Mouse (Mus musculus) Patski (cell line): ENCODE data around the gene S100a3. TPM values are rescaled to one million over a fixed set of nuclear protein-coding genes. Genes with fewer than 3 reads are reported as not detected.

Experiments
- ATAC-seq: fragments of 100-300 bp; one replicate; pipeline ENCODE4 v1.8.0; 2021
- CTCF ChIA-PET: fragments of 350-600 bp; sonication (Branson Sonifier 250); formaldehyde crosslinking; loops from one replicate; lab custom pipeline; 2022; ENCODE audit warnings: inconsistent platforms; lab: Charles Lee
- POLR2A ChIA-PET: fragments of 350-600 bp; sonication (Branson Sonifier 250); formaldehyde crosslinking; loops from one replicate; lab custom pipeline; 2022; ENCODE audit warnings: antibody characterized with exemption, inconsistent platforms; lab: Charles Lee
- DNase-seq: peaks from one replicate; pipeline ENCODE4 v3.0.0-alpha.2; 2011; ENCODE audit warnings: low read depth, low spot score
- H3K27me3 ChIP-seq: fragments of 371-371 bp; one replicate; pipeline ENCODE4 v1.5.1; 2021
- CTCF ChIP-seq: fragments of 100-300 bp; IDR thresholded peaks from one replicate; pipeline ENCODE4 v1.5.1; 2021
- in situ Hi-C: fragments of 300-500 bp; cut with MboI; formaldehyde crosslinking; loops from 3 replicates; pipeline ENCODE4 v1.11.1; 2018; ENCODE audit warnings: low pct_unique_long_range_greater_than_20kb, mixed read lengths
- polyA plus RNA-seq: library from polyadenylated mRNA; unstranded; gene quantifications from one replicate; pipeline ENCODE4 v1.2.3, GENCODE M21; 2021

The S100a3 gene
- polyA plus RNA-seq, 1 experiment from 2014 or later: 7.0 TPM

DNA sequence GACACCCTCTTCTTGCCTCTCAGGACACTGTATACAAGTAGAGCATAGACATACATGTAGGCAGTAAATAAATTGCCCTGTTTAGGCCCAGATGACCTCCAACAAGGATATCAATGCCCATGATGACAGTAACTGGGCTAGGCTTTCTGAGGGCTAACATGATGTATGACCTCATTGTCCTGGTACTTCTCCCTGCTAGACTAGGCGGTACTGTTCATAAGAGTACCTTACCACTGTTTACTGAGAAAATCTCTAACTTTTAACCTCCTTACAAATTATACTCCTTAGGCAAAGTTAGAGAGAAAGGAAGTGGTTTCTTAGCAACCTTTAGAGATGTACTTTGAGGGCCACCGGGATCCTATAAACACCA, 10.0 kb upstream of the S100a3 start:
- DNase-seq: no peak
- POLR2A ChIA-PET: no interaction called here
- no peak for ATAC-seq
- in situ Hi-C loops: no loop called here
- CTCF ChIA-PET: interaction anchor here (0.9 to 1.6 kb wide), 4 partner anchors 25 to 65 kb away, joined by 3 to 4 read pairs (median 4); no protein-coding TSS in a partner anchor
- TF ChIP-seq CTCF: no peak
- H3K27me3 ChIP-seq: no peaks in the 10 kb centered on the region

DNA sequence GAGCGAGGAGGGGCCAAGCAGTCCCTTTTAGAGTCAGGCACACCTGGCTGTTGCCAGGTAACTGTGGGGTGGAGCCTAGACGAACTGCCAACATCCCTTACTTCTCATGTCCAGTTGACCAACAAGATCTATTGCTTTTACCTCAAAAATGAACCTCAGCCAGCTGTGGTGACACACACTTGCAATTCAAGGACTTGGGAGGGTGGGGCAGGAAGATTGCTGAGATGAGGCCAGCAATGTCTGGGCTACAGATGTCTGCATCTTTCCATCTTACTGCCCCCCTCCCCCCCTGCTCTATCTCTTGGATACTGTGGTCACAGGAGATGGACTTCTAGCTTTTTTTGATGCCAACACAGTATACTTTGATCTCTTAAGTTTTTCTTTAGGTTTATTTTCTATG, 8.1 kb upstream of the S100a3 start:
- no peak for TF ChIP-seq CTCF
- in situ Hi-C loops: no loop called here
- no peak for DNase-seq
- POLR2A ChIA-PET: no interaction called here
- no peak for ATAC-seq
- no peaks in the 10 kb centered on the region for H3K27me3 ChIP-seq
- CTCF ChIA-PET: interaction anchor here (0.8 to 5.1 kb wide), 3 partner anchors 8 to 23 kb away, joined by 3 to 20 read pairs (median 3); no protein-coding TSS in a partner anchor

DNA sequence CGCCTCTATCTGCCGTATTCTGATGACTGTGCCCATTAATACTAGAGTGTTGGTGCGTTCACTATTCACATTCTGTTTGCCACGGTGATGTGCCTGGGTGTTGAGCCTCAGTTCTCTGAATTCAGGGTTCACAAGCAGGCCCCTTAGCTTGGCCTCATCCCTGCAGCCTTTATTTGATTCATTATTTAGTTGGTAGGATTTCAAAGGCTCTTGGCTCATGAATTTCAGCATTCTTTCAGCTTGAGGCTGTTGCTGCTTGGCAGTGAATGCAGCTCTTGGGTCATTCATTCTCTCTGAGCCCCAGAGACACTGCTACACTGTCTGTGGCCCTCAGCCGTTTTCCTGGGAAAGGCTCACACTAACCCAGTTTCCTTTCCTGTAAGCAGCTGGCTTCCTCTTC, 4.4 kb upstream of the S100a3 start:
- no peaks in the 10 kb centered on the region for H3K27me3 ChIP-seq
- POLR2A ChIA-PET: interaction anchor here (0.7 kb wide), 1 partner anchor 10 kb away, joined by 3 read pairs; no protein-coding TSS in a partner anchor
- in situ Hi-C loops: no loop called here
- CTCF ChIA-PET: interaction anchor here (1.0 to 5.1 kb wide), 6 partner anchors 10 to 25 kb away, joined by 3 to 20 read pairs (median 4); partner anchors contain the start of gene S100a16
- TF ChIP-seq CTCF: no peak
- DNase-seq (no peak), ATAC-seq (no peak)

DNA sequence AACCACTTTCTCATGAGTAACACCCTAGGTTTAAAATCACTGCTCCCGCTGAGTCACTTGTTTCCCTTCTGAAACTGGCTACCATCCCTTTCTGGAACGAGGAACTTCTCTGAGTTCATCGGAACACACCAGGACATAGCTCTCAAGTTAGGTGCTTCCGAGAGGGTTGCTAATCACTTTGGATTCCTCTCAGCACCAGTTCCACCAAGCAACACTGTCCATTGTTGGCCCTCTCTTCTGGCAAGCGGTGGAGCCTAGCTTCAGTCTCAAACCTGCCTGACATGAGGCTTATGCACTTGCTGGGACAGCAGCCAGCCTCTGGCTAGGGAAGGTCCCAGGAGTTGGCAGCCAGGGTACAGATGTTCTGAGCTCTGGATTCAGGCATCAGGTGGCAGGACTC, 14.3 kb downstream of the S100a3 start:
- in situ Hi-C loops: no loop called here
- ChIA-PET POLR2A (no interaction called here), CTCF (interaction anchor here (1.0 to 34.1 kb wide), 10 partner anchors 8 to 135 kb away, joined by 3 to 615 read pairs (median 6); partner anchors contain the start of genes Gm42674, S100a16, S100a3 and S100a4)
- DNase-seq (peak; percentile 87), ATAC-seq (peak; percentile 60)
- no peak for TF ChIP-seq CTCF
- H3K27me3 ChIP-seq: no peaks in the 10 kb centered on the region

DNA sequence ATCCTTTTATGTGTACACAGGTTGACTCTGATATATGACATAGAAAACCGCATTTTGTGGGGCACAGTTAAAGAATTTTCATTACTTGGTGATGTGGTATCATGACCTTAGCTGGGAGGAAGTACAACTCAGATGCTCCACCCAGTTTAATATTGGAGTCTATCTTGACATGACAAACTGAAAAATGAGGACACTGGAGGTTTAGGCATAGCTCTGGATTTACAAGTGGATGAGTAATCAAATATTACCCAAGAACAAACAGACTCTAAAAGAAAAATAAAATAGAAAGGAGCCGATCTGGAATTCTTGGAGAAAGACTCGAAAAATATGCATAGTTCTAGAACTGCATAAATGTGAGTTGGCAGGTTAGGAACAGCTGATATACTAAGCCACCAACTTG, 14.9 kb downstream of the S100a3 start:
- DNase-seq (no peak), ATAC-seq (no peak)
- ChIA-PET CTCF (interaction anchor here (1.0 to 34.1 kb wide), 11 partner anchors 8 to 135 kb away, joined by 3 to 615 read pairs (median 6); partner anchors contain the start of genes Gm42674, S100a14, S100a16 and S100a3), POLR2A (no interaction called here)
- in situ Hi-C loops: no loop called here
- no peaks in the 10 kb centered on the region for H3K27me3 ChIP-seq
- no peak for TF ChIP-seq CTCF

DNA sequence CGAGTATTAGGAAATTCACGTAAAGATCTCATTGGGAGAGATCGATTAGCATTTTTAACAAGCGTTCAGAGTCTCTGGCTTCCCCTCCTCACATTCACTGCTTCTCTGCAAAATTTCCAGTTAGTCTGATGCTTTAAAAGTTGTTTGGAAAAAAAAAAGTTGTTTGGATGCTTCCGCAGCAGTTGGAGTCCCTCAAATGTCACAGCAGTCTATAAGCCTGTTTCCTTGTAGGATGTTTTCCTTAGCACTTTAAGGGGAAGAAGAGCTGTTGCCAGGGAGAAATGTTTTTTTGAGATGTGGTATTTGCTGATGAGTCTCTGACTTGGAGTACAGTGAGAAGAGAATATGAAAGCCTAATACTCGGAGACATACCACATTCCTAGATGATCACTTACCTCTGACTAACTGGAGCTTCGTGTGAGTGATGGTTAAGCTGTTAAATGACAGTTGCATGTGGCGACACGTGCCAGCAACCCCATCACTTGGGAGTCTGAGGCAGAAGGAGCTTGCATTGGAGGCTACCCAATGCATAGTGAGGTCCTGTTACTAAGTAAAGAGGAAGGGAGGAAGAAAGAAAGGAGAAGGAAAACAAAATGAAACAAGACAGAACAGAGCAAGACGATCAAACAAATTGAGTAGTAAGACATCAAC, 16.1 kb downstream of the S100a3 start:
- no peak for TF ChIP-seq CTCF
- POLR2A ChIA-PET: no interaction called here
- CTCF ChIA-PET: interaction anchor here (1.5 to 34.1 kb wide), 4 partner anchors 10 to 31 kb away, joined by 3 to 615 read pairs (median 14); partner anchors contain the start of genes Gm42674, S100a3, S100a4 and S100a5
- H3K27me3 ChIP-seq: no peaks in the 10 kb centered on the region
- in situ Hi-C loops: no loop called here
- DNase-seq (no peak), ATAC-seq (no peak)

DNA sequence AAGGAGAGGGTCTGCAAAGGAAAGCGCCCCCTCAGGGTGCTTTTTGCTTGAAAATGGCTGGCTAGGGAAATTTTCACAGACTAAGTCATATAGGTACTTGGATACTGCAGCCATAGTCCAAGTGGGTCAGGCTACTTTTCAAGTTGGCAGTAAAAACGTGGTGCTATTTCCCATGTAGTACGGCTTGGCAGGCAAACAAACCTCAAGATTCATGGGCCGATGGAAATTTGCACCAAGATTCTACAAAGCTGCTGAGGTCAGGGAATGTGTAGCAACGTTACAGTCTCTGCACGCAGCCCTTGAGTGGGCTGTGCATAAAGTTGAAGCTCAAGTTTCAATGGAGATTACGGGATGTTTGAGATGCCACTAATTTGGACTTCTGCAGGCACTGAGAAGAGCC, 19.1 kb downstream of the S100a3 start:
- ATAC-seq (no peak), DNase-seq (no peak)
- CTCF ChIA-PET: interaction anchor here (1.0 to 34.1 kb wide), 7 partner anchors 18 to 74 kb away, joined by 3 to 615 read pairs (median 4); partner anchors contain the start of genes Gm42674, S100a14, S100a4 and S100a5
- POLR2A ChIA-PET: no interaction called here
- in situ Hi-C loops: no loop called here
- no peak for TF ChIP-seq CTCF
- no peaks in the 10 kb centered on the region for H3K27me3 ChIP-seq

DNA sequence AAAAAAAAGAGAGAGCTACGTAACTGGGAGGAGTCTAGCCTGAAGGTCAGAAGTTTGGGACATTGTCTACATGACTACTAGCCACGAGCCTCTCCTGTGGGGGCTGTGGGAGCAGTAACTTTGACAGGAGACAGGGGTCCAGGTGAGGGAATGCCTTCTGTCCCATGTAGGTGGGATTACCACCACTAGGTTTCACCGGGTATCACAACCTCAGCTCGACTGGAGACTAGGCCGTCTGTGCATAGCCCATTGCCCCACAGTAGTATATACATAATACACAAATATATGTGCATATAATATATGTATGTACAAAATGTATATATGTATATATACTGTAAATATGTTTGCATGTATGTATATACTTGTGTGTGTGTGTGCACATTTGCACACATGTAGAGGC, 20.8 kb downstream of the S100a3 start:
- ChIA-PET POLR2A (interaction anchor here (0.7 kb wide), 1 partner anchor 33 kb away, joined by 3 read pairs; no protein-coding TSS in a partner anchor), CTCF (interaction anchor here (1.0 to 34.1 kb wide), 8 partner anchors 11 to 72 kb away, joined by 3 to 615 read pairs (median 7); partner anchors contain the start of genes Gm42674, S100a14, S100a16 and S100a4)
- no peak for ATAC-seq
- no peaks in the 10 kb centered on the region for H3K27me3 ChIP-seq
- DNase-seq: no peak
- in situ Hi-C loops: loop anchor here (5.0 kb wide), 1 partner anchor 36 kb away; no protein-coding TSS in a partner anchor
- TF ChIP-seq CTCF: no peak

DNA sequence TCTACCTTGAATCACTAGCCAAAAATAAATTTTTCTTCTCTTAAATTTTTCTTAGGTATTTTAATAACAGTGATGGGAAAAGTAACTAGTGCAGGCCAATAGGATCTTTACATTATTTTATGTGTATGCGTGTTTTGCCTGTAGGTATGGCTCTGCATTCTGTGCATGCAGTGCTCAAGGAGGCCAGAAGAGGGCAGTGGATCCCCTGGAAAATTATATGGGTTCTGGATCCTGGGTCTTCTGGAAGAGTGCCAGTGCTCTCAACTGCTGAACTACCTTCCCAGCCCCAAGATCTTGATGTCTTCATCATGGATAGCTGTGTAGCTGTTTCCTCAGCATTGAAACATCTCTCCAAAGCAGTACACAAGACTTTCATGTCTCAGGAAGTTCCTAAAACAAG, 21.8 kb downstream of the S100a3 start:
- no peak for DNase-seq
- ChIA-PET POLR2A (no interaction called here), CTCF (interaction anchor here (0.9 to 34.1 kb wide), 11 partner anchors 8 to 71 kb away, joined by 3 to 615 read pairs (median 7); partner anchors contain the start of genes Gm42674, S100a14, S100a16 and S100a4)
- TF ChIP-seq CTCF: no peak
- H3K27me3 ChIP-seq: no peaks in the 10 kb centered on the region
- ATAC-seq: no peak
- in situ Hi-C loops: loop anchor here (5.0 kb wide), 1 partner anchor 35 kb away; no protein-coding TSS in a partner anchor

DNA sequence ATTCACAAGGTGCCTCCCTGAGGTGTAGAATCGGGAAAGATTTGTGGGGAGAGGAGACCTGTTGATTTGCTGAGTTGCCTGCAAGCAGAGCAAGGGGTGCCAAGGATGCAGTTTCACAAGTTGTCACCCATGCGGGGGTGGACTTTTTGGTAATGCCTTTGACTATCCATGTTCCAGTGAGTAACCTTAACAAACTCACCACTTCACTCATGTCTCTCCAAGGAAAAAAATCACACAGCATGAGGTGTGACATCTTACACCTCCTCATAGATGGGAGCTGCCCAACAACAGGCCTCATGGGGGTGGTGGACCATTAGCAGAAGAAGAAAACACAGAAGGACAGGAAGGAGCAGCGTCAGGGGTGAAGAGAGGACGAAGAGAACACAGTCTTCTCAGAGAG, 22.2 kb downstream of the S100a3 start:
- in situ Hi-C loops: loop anchor here (5.0 kb wide), 1 partner anchor 35 kb away; no protein-coding TSS in a partner anchor
- ChIA-PET CTCF (interaction anchor here (0.7 to 34.1 kb wide), 9 partner anchors 8 to 71 kb away, joined by 3 to 615 read pairs (median 7); partner anchors contain the start of genes Gm42674, S100a14, S100a4 and S100a5), POLR2A (interaction anchor here (0.7 to 1.5 kb wide), 2 partner anchors 58 to 74 kb away, joined by 3 to 6 read pairs; partner anchors contain the start of gene Chtop)
- no peak for TF ChIP-seq CTCF
- no peaks in the 10 kb centered on the region for H3K27me3 ChIP-seq
- no peak for DNase-seq
- ATAC-seq: no peak
